ENCODE assay signal across 27 mouse cellular contexts in genomic region chr14:62602869-62603268, GRCm38 (mm10). TPM values are rescaled to one million over a fixed set of nuclear protein-coding genes. Genes with fewer than 3 reads are reported as not detected.
DNase-seq lines count a peak whose midpoint lies in the region; ATAC-seq lines count a peak whose summit lies in the region.
"Had no signal": no experiment of that assay in that cellular context is flagged by ENCODE, and none has a peak within 500 bp of the region (broad histone marks: within the 10 kb centered on the region; RNA-seq: fewer than 3 reads in every experiment).

No protein-coding gene starts in this region.

- 88% methylated on average over 1 of the region's 1 CpGs for WGBS in intestine, embryonic 16.5 days
- 86% methylated on average over 1 of the region's 1 CpGs for WGBS in stomach, embryonic 14.5 days

- H3K4me3 ChIP-seq in intestine, embryonic 16.5 days (ENCODE audit: low read length), result no peak overlapping the region
- H3K4me3 ChIP-seq in stomach, embryonic 14.5 days (ENCODE audit: low read depth, low read length), result no peak overlapping the region
- H3K4me3 ChIP-seq: limb, embryonic 10.5 days had no signal

- no peak overlapping the region for H3K4me2 ChIP-seq in intestine, embryonic 16.5 days (ENCODE audit: low read depth, low read length)
- no peak overlapping the region for H3K4me2 ChIP-seq in stomach, embryonic 14.5 days (replicated peaks; ENCODE audit: low read depth, low read length)
- H3K4me2 ChIP-seq: heart, embryonic 11.5 days had no signal

- peak; percentile 12; the same call in 1 of the 2 replicates for ATAC-seq in frontal cortex, adult (ENCODE audit: low TSS enrichment)
- ATAC-seq in intestine, embryonic 16.5 days, result no peak
- no peak for ATAC-seq in stomach, embryonic 14.5 days (ENCODE audit: insufficient number of reproducible peaks, insufficient read depth, low FRiP score, low read depth)
- ATAC-seq: activated CD4-positive, CD25-positive, alpha-beta regulatory T cell, adult 4 months had no signal

- DNase-seq in frontal cortex, adult 2 months (ENCODE audit: extremely low spot score in 1 of 2, low spot score in 1 of 2), result no peak
- peak; percentile 19 for DNase-seq in layer of hippocampus, adult 9-11 months
- DNase-seq in layer of hippocampus, postnatal 25 days (ENCODE audit: extremely low spot score in 1 of 2, low spot score in 1 of 2), result no peak
- no peak for DNase-seq in B cell, adult 2 months
- DNase-seq: adrenal gland, adult 8-10 months; cerebellum, adult 11-12 months; kidney, adult 9 months; liver had no signal

- no peaks in the 10 kb centered on the region for H3K4me1 ChIP-seq in intestine, embryonic 16.5 days (ENCODE audit: control insufficient read depth, insufficient read depth, low read length)
- no peaks in the 10 kb centered on the region for H3K4me1 ChIP-seq in stomach, embryonic 14.5 days (ENCODE audit: control insufficient read depth, insufficient read depth, low read length)

- no peaks in the 10 kb centered on the region for H3K9me3 ChIP-seq in intestine, embryonic 16.5 days (ENCODE audit: control insufficient read depth, low read length)
- no peaks in the 10 kb centered on the region for H3K9me3 ChIP-seq in stomach, embryonic 14.5 days (ENCODE audit: control insufficient read depth, low read depth, low read length)
- H3K9me3 ChIP-seq: limb, embryonic 10.5 days had no signal

- 0 out of 2 replicates have a peak overlapping the region, but pooled peaks have one; percentile 39 for H3K27ac ChIP-seq in intestine, embryonic 16.5 days (ENCODE audit: low read length)
- peak overlapping the region; percentile 55; the same call in 1 of the 2 replicates for H3K27ac ChIP-seq in stomach, embryonic 14.5 days (ENCODE audit: low read length)
- H3K27ac ChIP-seq: limb, embryonic 10.5 days; macrophage had no signal

- no peak overlapping the region for H3K9ac ChIP-seq in intestine, embryonic 16.5 days (ENCODE audit: low read depth, low read length)
- no peak overlapping the region for H3K9ac ChIP-seq in stomach, embryonic 14.5 days (replicated peaks; ENCODE audit: low read depth, low read length)

- no peaks in the 10 kb centered on the region for H3K27me3 ChIP-seq in intestine, embryonic 16.5 days (replicated peaks; ENCODE audit: control insufficient read depth, insufficient read depth, low read length)
- no peaks in the 10 kb centered on the region for H3K27me3 ChIP-seq in stomach, embryonic 14.5 days (ENCODE audit: control insufficient read depth, insufficient read depth, low read length)

- H3K36me3 ChIP-seq in intestine, embryonic 16.5 days (ENCODE audit: control insufficient read depth, insufficient read depth, low read length), result no peaks in the 10 kb centered on the region
- no peaks in the 10 kb centered on the region for H3K36me3 ChIP-seq in stomach, embryonic 14.5 days (ENCODE audit: control insufficient read depth, insufficient read depth, low read length)
- H3K36me3 ChIP-seq: limb, embryonic 10.5 days had no signal

RNA-seq across cellular contexts. Expression of gene Gm4131, which starts 36.1 kb away (rescaled TPM):
- polyA plus RNA-seq in frontal cortex, adult 2 months (2012; rRNA removed), result not detected in 2 replicates
- not detected for total RNA-seq in layer of hippocampus, postnatal 25 days (2021)
- 0.18 TPM in 1 of 2 replicates, not detected in the other for polyA plus RNA-seq in intestine, embryonic 16.5 days (2015; fragmentation: Nextera tagmentation; extraction: Ambion mirVana)
- polyA plus RNA-seq in stomach, embryonic 14.5 days (2014; fragmentation: Nextera tagmentation; extraction: Ambion mirVana), result not detected in 2 replicates
- total RNA-seq: adrenal gland, adult 8-10 months; gastrocnemius, adult 8-10 months; hematopoietic stem cell, adult 5-6 weeks; left cerebral cortex, adult 8-10 months; monocyte, adult 5-6 weeks had no signal
- polyA plus RNA-seq: activated CD4-positive, CD25-positive, alpha-beta regulatory T cell, adult 4 months; gonadal fat pad, adult 2 months; heart, embryonic 11.5 days; heart, postnatal 0 days; limb, embryonic 10.5 days; liver, embryonic 16.5 days; lung, embryonic 16.5 days; macrophage; neural tube, embryonic 11.5 days; spleen, adult 2 months; thymus, postnatal 0 days; urinary bladder, adult 2 months had no signal

RNA-seq across cellular contexts. Expression of gene Fam124a, which starts 47.3 kb away (rescaled TPM):
- polyA plus RNA-seq in frontal cortex, adult 2 months (2012; rRNA removed), result 33.7 and 34.3 TPM in 2 replicates
- total RNA-seq in layer of hippocampus, postnatal 25 days (2021), result 10 to 100 TPM; 11.0 to 15.8 TPM
- polyA plus RNA-seq in intestine, embryonic 16.5 days (2015; fragmentation: Nextera tagmentation; extraction: Ambion mirVana), result 4.5 and 5.0 TPM in 2 replicates
- polyA plus RNA-seq in stomach, embryonic 14.5 days (2014; fragmentation: Nextera tagmentation; extraction: Ambion mirVana), result 3.5 and 4.1 TPM in 2 replicates
- total RNA-seq: hematopoietic stem cell, adult 5-6 weeks; monocyte, adult 5-6 weeks had no signal
- polyA plus RNA-seq: activated CD4-positive, CD25-positive, alpha-beta regulatory T cell, adult 4 months had no signal
